Mouse (Mus musculus) sigmoid colon, adult 10 weeks (tissue): ENCODE data around the gene Adgrg4. TPM values are rescaled to one million over a fixed set of nuclear protein-coding genes. Genes with fewer than 3 reads are reported as not detected.

ENCODE experiments used
- polyA plus RNA-seq: library from polyadenylated mRNA; stranded (reverse); fragments of 350-450 nt; fragmentation: Illumina TruSeq; extraction: RNeasy Lipid Tissue Mini Kit (QIAGEN cat#74804); gene quantifications from one replicate; pipeline ENCODE4 v1.2.3, GENCODE M21; 2014; ENCODE audit warnings: low read depth, low replicate concordance

Adgrg4 gene
- polyA plus RNA-seq: not detected

GRCm38 (mm10) chrX:56869863-56870262, at the start of gene Adgrg4:
Gene Adgrg4, plus strand, starts transcription at chrX:56870163.

GRCm38 (mm10) chrX:56821765-56822603, 48.0 kb upstream of the Adgrg4 start, which contains the start of gene Map7d3:
Gene Map7d3, minus strand, starts transcription at chrX:56822326.

GRCm38 (mm10) chrX:57042774-57043173, 172.8 kb downstream of the Adgrg4 start, which contains the start of gene Brs3:
Gene Brs3, plus strand, starts transcription at chrX:57043074.

Other genes with a start within 250 kb of the Adgrg4 start
- 798 TPM for gene Fhl1, start 138.4 kb upstream of the Adgrg4 start, polyA plus RNA-seq
- 1.3 TPM for gene Map7d3, start 47.8 kb upstream of the Adgrg4 start, polyA plus RNA-seq
- gene Brs3, start 172.9 kb downstream of the Adgrg4 start, polyA plus RNA-seq: not detected
- gene Htatsf1, start 183.4 kb downstream of the Adgrg4 start, polyA plus RNA-seq: 97.9 TPM
- not detected for gene Vgll1, start 217.9 kb downstream of the Adgrg4 start, polyA plus RNA-seq